Mouse (Mus musculus): ENCODE results near the gene Fas. TPM values are rescaled to one million over a fixed set of nuclear protein-coding genes. Genes with fewer than 3 reads are reported as not detected.

The Fas gene
- polyA plus RNA-seq (2021), result 21.0 TPM

DNA sequence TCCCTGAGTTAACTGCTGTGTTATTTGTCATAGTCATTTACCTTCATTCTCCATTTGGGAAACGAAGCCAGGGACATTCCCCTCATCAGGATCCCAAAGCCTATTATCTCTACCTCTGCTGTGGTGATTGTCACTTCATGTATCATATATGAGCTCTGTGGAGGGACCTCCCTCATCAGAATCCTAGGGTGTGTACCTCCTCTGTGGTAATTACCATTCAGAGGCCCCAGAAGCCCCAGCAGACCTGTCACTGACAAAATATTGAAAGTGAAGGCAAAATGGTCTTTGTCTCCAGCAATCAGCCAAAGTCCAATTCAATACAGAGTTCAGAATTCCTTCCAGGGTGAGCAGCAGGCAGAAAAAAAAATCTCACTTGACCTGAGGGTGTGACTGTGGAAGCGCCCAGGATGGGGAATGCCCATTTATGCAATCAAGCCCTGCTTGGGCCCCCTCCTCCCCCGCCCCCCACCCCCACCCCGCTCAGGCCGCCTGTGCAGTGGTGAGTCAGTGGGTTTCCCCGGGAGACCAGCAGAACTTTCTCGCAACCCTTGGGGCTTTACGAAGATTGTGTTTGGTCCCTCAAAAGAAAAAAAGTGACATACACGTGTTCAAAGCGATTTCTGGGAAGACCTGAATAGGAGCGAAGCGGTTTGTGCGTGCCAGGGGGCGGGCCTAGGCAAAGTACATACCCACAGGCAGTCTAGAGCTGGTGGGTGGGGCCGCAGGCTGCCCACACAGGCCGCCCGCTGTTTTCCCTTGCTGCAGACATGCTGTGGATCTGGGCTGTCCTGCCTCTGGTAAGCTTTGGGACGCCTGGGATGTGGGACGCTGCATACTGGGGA, at the start of gene Fas:
TSS of gene Fas (plus strand) at position 719 of the 842 bp plus-strand sequence.
- DNase-seq (ENCODE audit: low read depth, low spot score) (peak; percentile 64), ATAC-seq (peak; percentile 92)
- ChIA-PET POLR2A (interaction anchor here (0.8 kb wide), 1 partner anchor 38 kb away, joined by 4 read pairs; no protein-coding TSS in a partner anchor), CTCF (interaction anchor here (1.0 to 1.4 kb wide), 5 partner anchors 10 to 191 kb away, joined by 3 read pairs; no protein-coding TSS in a partner anchor)
- in situ Hi-C loops (cut with MboI; ENCODE audit: low pct_unique_long_range_greater_than_20kb), result loop anchor here (5.0 kb wide), 1 partner anchor 38 kb away; no protein-coding TSS in a partner anchor
- H3K27me3 ChIP-seq, result no peaks in the 10 kb centered on the region
- TF ChIP-seq CTCF (IDR thresholded peaks at IDR 0.05), result no peak

DNA sequence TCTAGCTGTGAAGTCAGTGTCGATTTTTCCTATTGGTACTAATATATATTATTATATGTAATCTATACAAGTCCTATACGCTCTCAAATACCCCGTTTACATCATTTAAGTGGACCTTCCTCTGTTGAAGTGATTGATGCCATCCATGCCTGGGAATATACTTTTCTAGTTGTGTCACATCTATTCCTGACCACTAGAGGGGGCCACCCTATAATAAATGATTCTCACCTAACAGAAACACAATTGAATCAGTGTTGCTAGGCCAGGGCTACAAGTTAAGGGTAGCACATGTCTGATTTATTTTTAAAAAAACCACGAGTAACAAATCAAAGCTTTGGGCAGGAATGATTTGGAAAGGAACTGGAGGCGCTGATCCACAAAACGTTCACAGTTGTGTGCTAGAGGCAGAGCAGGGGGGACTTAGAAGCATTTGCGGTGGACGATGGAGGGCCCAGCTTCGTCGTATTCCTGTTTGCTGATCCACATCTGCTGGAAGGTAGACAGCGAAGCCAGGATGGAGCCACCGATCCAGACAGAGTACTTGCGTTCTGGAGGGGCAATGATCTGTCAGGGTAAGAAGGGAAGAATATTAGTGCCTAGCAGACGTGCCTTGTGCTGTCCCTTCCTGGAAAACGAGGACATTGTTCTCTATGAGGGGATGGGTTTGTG, 49.1 kb upstream of the Fas start:
- in situ Hi-C loops (cut with MboI; ENCODE audit: low pct_unique_long_range_greater_than_20kb), result loop anchor here (5.0 to 25.0 kb wide), 3 partner anchors 91 to 854 kb away; partner anchors contain the start of gene Rnls
- CTCF ChIA-PET, result interaction anchor here (0.9 to 1.5 kb wide), 12 partner anchors 10 to 252 kb away, joined by 3 to 7 read pairs (median 3); no protein-coding TSS in a partner anchor
- POLR2A ChIA-PET, result no interaction called here
- no peak for ATAC-seq
- TF ChIP-seq CTCF (IDR thresholded peaks at IDR 0.05), result peak; percentile 64
- no peaks in the 10 kb centered on the region for H3K27me3 ChIP-seq
- DNase-seq (ENCODE audit: low read depth, low spot score), result no peak

DNA sequence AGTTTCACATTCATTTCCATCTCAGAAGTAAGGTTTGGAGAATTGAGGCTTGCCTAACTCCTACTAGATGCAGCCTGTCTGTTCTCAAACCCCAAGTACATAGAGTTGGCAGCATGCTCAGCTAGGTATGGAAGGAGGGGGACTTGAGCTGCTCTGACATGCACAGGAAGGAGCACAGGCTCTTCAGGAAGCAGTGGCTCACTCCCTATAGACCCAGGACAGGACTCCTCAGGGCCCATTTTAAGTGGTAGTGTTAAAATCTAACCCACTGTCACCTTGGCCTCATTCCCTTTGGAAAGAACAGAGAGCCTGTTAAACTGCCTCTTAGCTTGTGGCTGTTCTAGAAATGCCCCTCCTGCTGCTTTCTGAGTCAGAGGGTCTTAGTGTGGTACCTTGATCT, 47.5 kb upstream of the Fas start:
- ChIA-PET POLR2A (no interaction called here), CTCF (interaction anchor here (1.3 to 6.5 kb wide), 13 partner anchors 9 to 419 kb away, joined by 3 to 69 read pairs (median 5); partner anchors contain the start of gene Ifit2)
- in situ Hi-C loops (cut with MboI; ENCODE audit: low pct_unique_long_range_greater_than_20kb), result loop anchor here (5.0 to 25.0 kb wide), 3 partner anchors 89 to 856 kb away; partner anchors contain the start of gene Rnls
- H3K27me3 ChIP-seq, result no peaks in the 10 kb centered on the region
- DNase-seq (ENCODE audit: low read depth, low spot score) (no peak), ATAC-seq (no peak)
- no peak for TF ChIP-seq CTCF (IDR thresholded peaks at IDR 0.05)

DNA sequence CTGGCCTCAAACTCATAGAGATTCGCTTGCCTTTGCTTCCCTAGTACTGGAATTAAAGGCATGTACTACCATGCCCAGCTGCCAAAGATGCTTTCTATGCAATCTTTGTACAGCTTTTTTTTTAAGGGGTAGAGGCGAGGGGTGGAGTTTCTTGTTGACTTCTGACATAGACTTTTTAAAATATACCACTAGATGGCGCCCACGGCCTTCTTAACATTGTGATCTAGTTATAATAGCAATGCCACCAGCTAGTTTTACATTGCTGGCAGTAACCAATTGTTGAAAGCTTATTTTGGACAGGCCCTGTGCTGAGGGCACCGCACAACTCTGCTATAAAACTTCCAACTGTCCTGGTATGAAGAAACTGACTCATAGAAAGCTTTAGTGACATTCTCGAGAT, 46.4 kb upstream of the Fas start:
- POLR2A ChIA-PET, result interaction anchor here (0.6 to 0.7 kb wide), 2 partner anchors 58 to 233 kb away, joined by 3 read pairs; no protein-coding TSS in a partner anchor
- CTCF ChIA-PET, result interaction anchor here (0.7 to 6.5 kb wide), 24 partner anchors 8 to 418 kb away, joined by 3 to 69 read pairs (median 4); no protein-coding TSS in a partner anchor
- ATAC-seq (peak; percentile 49), DNase-seq (ENCODE audit: low read depth, low spot score) (peak; percentile 65)
- in situ Hi-C loops (cut with MboI; ENCODE audit: low pct_unique_long_range_greater_than_20kb), result loop anchor here (5.0 to 25.0 kb wide), 3 partner anchors 88 to 857 kb away; partner anchors contain the start of gene Rnls
- peak; percentile 60 for TF ChIP-seq CTCF (IDR thresholded peaks at IDR 0.05)
- H3K27me3 ChIP-seq, result no peaks in the 10 kb centered on the region

DNA sequence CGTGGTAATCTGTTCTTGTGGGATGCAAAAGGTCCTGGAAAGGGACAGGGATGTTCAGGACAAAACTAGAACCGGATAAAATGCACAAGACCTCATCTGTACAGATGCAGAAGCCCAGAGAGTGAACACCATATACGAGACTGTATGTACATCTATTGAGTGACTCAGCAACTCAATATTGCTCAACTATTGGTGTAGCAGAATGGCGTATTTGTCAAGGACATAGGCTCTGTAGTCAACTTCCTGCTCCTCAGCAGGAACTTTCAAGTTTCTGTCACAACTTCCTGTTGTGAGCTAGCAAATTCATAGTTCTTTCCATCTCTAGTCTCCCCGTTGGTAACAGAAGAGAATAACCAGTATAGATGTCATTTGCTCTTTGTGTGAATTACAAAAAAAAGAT, 41.9 kb upstream of the Fas start:
- ATAC-seq (no peak), DNase-seq (ENCODE audit: low read depth, low spot score) (no peak)
- no peaks in the 10 kb centered on the region for H3K27me3 ChIP-seq
- ChIA-PET CTCF (interaction anchor here (6.5 kb wide), 1 partner anchor 36 kb away, joined by 69 read pairs; no protein-coding TSS in a partner anchor), POLR2A (no interaction called here)
- TF ChIP-seq CTCF (IDR thresholded peaks at IDR 0.05), result no peak
- in situ Hi-C loops (cut with MboI; ENCODE audit: low pct_unique_long_range_greater_than_20kb), result loop anchor here (25.0 kb wide), 1 partner anchor 861 kb away; the partner anchor contains the start of gene Rnls

GRCm38 (mm10) chr19:34250621-34251020, 39.8 kb upstream of the Fas start:
- no peak for DNase-seq (ENCODE audit: low read depth, low spot score)
- in situ Hi-C loops (cut with MboI; ENCODE audit: low pct_unique_long_range_greater_than_20kb), result loop anchor here (5.0 kb wide), 1 partner anchor 37 kb away; no protein-coding TSS in a partner anchor
- H3K27me3 ChIP-seq, result no peaks in the 10 kb centered on the region
- POLR2A ChIA-PET, result no interaction called here
- ATAC-seq, result no peak
- CTCF ChIA-PET, result interaction anchor here (1.2 to 5.5 kb wide), 6 partner anchors 14 to 300 kb away, joined by 3 to 23 read pairs (median 6); partner anchors contain the start of gene Ifit2
- TF ChIP-seq CTCF (IDR thresholded peaks at IDR 0.05), result no peak

- in situ Hi-C loops (cut with MboI; ENCODE audit: low pct_unique_long_range_greater_than_20kb), result loop anchor here (5.0 kb wide), 1 partner anchor 35 kb away; no protein-coding TSS in a partner anchor
- DNase-seq (ENCODE audit: low read depth, low spot score), result no peak
- no peak for TF ChIP-seq CTCF (IDR thresholded peaks at IDR 0.05)
- no peak for ATAC-seq
- H3K27me3 ChIP-seq, result no peaks in the 10 kb centered on the region
- ChIA-PET CTCF (interaction anchor here (1.1 to 5.5 kb wide), 5 partner anchors 8 to 47 kb away, joined by 3 to 23 read pairs (median 4); no protein-coding TSS in a partner anchor), POLR2A (interaction anchor here (0.7 kb wide), 1 partner anchor 39 kb away, joined by 4 read pairs; the partner anchor contains the start of gene Fas)
These were observed 38.6 kb upstream of the Fas start for GRCm38 (mm10) chr19:34251900-34252299.

- ATAC-seq, result no peak
- in situ Hi-C loops (cut with MboI; ENCODE audit: low pct_unique_long_range_greater_than_20kb), result loop anchor here (5.0 kb wide), 1 partner anchor 35 kb away; no protein-coding TSS in a partner anchor
- no peaks in the 10 kb centered on the region for H3K27me3 ChIP-seq
- ChIA-PET CTCF (interaction anchor here (1.1 to 5.5 kb wide), 6 partner anchors 9 to 231 kb away, joined by 3 to 23 read pairs (median 10); no protein-coding TSS in a partner anchor), POLR2A (no interaction called here)
- DNase-seq (ENCODE audit: low read depth, low spot score), result no peak
- no peak for TF ChIP-seq CTCF (IDR thresholded peaks at IDR 0.05)
These were observed 38.0 kb upstream of the Fas start for GRCm38 (mm10) chr19:34252450-34252849.

- H3K27me3 ChIP-seq, result no peaks in the 10 kb centered on the region
- ChIA-PET CTCF (interaction anchor here (1.0 to 5.5 kb wide), 8 partner anchors 10 to 49 kb away, joined by 3 to 23 read pairs (median 4); no protein-coding TSS in a partner anchor), POLR2A (interaction anchor here (0.6 to 1.2 kb wide), 3 partner anchors 29 to 49 kb away, joined by 3 to 6 read pairs (median 4); no protein-coding TSS in a partner anchor)
- in situ Hi-C loops (cut with MboI; ENCODE audit: low pct_unique_long_range_greater_than_20kb), result loop anchor here (5.0 kb wide), 1 partner anchor 33 kb away; no protein-coding TSS in a partner anchor
- peak; percentile 46 for ATAC-seq
- DNase-seq (ENCODE audit: low read depth, low spot score), result no peak
- no peak for TF ChIP-seq CTCF (IDR thresholded peaks at IDR 0.05)
These were observed 36.2 kb upstream of the Fas start for GRCm38 (mm10) chr19:34254101-34254879.

Measured in Patski (cell line).